Mouse (Mus musculus): Measurements from ENCODE around the gene Palm2.
"Not testable (repeated sequence)": the region's sequence is repeated elsewhere in the genome, so short reads cannot be mapped to it uniquely, and the experiment has no call there.

Gene Palm2

GRCm38 (mm10) chr4:57433941-57434704 lies at the start of gene Palm2:
Gene Palm2, plus strand, starts transcription at chr4:57434247.
- DNase-seq: peak in 1 of 2 experiments; percentile 6

GRCm38 (mm10) chr4:57384355-57384754 lies 49.7 kb upstream of the Palm2 start:
- DNase-seq: no peak

- no peak for DNase-seq
These were observed 42.9 kb upstream of the Palm2 start for GRCm38 (mm10) chr4:57391103-57391502.

GRCm38 (mm10) chr4:57396414-57396813 lies 37.6 kb upstream of the Palm2 start:
- no peak for DNase-seq

GRCm38 (mm10) chr4:57412385-57412784 lies 21.7 kb upstream of the Palm2 start:
- DNase-seq: not testable (repeated sequence)

GRCm38 (mm10) chr4:57413016-57413415 lies 21.0 kb upstream of the Palm2 start:
- no peak for DNase-seq

GRCm38 (mm10) chr4:57413670-57414069 lies 20.4 kb upstream of the Palm2 start:
- DNase-seq: not testable (repeated sequence)

GRCm38 (mm10) chr4:57424011-57424410 lies 10.0 kb upstream of the Palm2 start:
- DNase-seq: no peak

GRCm38 (mm10) chr4:57428317-57428716 lies 5.7 kb upstream of the Palm2 start:
- DNase-seq: no peak

- DNase-seq: no peak
These were observed 786 bp downstream of the Palm2 start for GRCm38 (mm10) chr4:57434705-57435360.

GRCm38 (mm10) chr4:57436286-57436685 lies 2.2 kb downstream of the Palm2 start:
- DNase-seq: no peak

- no peak for DNase-seq
These were observed 12.0 kb downstream of the Palm2 start for GRCm38 (mm10) chr4:57446082-57446481.

- DNase-seq: no peak
These were observed 12.9 kb downstream of the Palm2 start for GRCm38 (mm10) chr4:57446854-57447444.

GRCm38 (mm10) chr4:57451896-57452295 lies 17.8 kb downstream of the Palm2 start:
- peak in 1 of 2 experiments; percentile 6 for DNase-seq

- DNase-seq: no peak
These were observed 18.6 kb downstream of the Palm2 start for GRCm38 (mm10) chr4:57452661-57453060.

- peak in 1 of 2 experiments; percentile 2 for DNase-seq
These were observed 28.3 kb downstream of the Palm2 start for GRCm38 (mm10) chr4:57462378-57462777.

GRCm38 (mm10) chr4:57482435-57482834 lies 48.4 kb downstream of the Palm2 start:
- no peak for DNase-seq

- DNase-seq: no peak
These were observed 52.3 kb downstream of the Palm2 start for GRCm38 (mm10) chr4:57486392-57486791.

- DNase-seq: no peak
These were observed 55.8 kb downstream of the Palm2 start for GRCm38 (mm10) chr4:57489887-57490286.

- DNase-seq: no peak
These were observed 70.7 kb downstream of the Palm2 start for GRCm38 (mm10) chr4:57504792-57505191.

GRCm38 (mm10) chr4:57510576-57510975 lies 76.5 kb downstream of the Palm2 start:
- no peak for DNase-seq

- no peak for DNase-seq
These were observed 77.7 kb downstream of the Palm2 start for GRCm38 (mm10) chr4:57511734-57512133.

- no peak for DNase-seq
These were observed 79.3 kb downstream of the Palm2 start for GRCm38 (mm10) chr4:57513241-57513933.
